Mouse (Mus musculus) hindbrain, embryonic 14.5 days (tissue): Measurements from ENCODE around the gene Batf. TPM values are rescaled to one million over a fixed set of nuclear protein-coding genes. Genes with fewer than 3 reads are reported as not detected.
"Not testable (repeated sequence)": the region's sequence is repeated elsewhere in the genome, so short reads cannot be mapped to it uniquely, and the experiment has no call there.

ENCODE experiments used
- ATAC-seq: fragments of 200-750 bp; cut with Nextera tagmentation; 2 replicates; pipeline ENCODE4 v1.8.0; 2017; ENCODE audit warnings: moderate number of reproducible peaks, mild to moderate bottlenecking, moderate TSS enrichment, moderate library complexity; ENCODE audit not compliant: low FRiP score
- DNase-seq: peaks from one replicate; pipeline ENCODE4 v3.0.0-alpha.2; 2015; ENCODE audit warnings: low spot score
- H3K27ac ChIP-seq: fragments of 300-500 bp; sonication (generic); 2 replicates; pipeline ENCODE4 v1.5.1; 2014; ENCODE audit warnings: mild to moderate bottlenecking, moderate library complexity
- H3K27me3 ChIP-seq: fragments of 300-500 bp; sonication (generic); 2 replicates; pipeline ENCODE4 v1.6.1; 2014; ENCODE audit warnings: mild to moderate bottlenecking, low read length, mixed read lengths; ENCODE audit not compliant: control insufficient read depth, insufficient read depth
- H3K36me3 ChIP-seq: fragments of 300-500 bp; sonication (generic); replicated peaks from 2 replicates; pipeline ENCODE4 v1.6.1; 2014; ENCODE audit not compliant: control insufficient read depth, insufficient read depth
- H3K4me1 ChIP-seq: fragments of 300-500 bp; sonication (generic); replicated peaks from 2 replicates; pipeline ENCODE4 v1.6.1; 2014; ENCODE audit warnings: antibody characterized with exemption, low read length, mixed read lengths; ENCODE audit not compliant: control insufficient read depth, insufficient read depth
- H3K4me2 ChIP-seq: fragments of 300-500 bp; sonication (generic); replicated peaks from 2 replicates; pipeline ENCODE4 v1.6.1; 2014; ENCODE audit warnings: mild to moderate bottlenecking, moderate library complexity
- H3K4me3 ChIP-seq: fragments of 300-500 bp; sonication (generic); replicated peaks from 2 replicates; pipeline ENCODE4 v1.5.1; 2014; ENCODE audit warnings: mild to moderate bottlenecking, low read length
- H3K9ac ChIP-seq: fragments of 300-500 bp; sonication (generic); 2 replicates; pipeline ENCODE4 v1.6.1; 2014
- H3K9me3 ChIP-seq: fragments of 300-500 bp; sonication (generic); 2 replicates; pipeline ENCODE4 v1.6.1; 2016; ENCODE audit warnings: low read length; ENCODE audit not compliant: control insufficient read depth
- WGBS: fragments of 180-500 bp; shearing (Covaris S2); extraction: QIAGEN DNeasy Blood & Tissue Kit; methylation state at CpG from one replicate; pipeline ENCODE4 v1.1.7; 2014; 5-methylcytosine and 5-hydroxymethylcytosine counted together
- polyA plus RNA-seq: library from polyadenylated mRNA; unstranded; fragments of >200 nt; fragmentation: Nextera tagmentation; extraction: Ambion mirVana; gene quantifications from 2 replicates; pipeline ENCODE4 v1.2.1, GENCODE M21; 2014

Gene Batf
- polyA plus RNA-seq, 1 experiment from 2014 or later = 1.1 TPM

- Histone ChIP-seq H3K9me3 (no peaks in the 10 kb centered on the region), H3K27me3 (no peaks in the 10 kb centered on the region), H3K4me2 (no peak overlapping the region), H3K36me3 (no peaks in the 10 kb centered on the region), H3K27ac (no peak overlapping the region), H3K9ac (no peak overlapping the region), H3K4me1 (no peaks in the 10 kb centered on the region), H3K4me3 (no peak overlapping the region)
- DNase-seq (no peak), ATAC-seq (no peak)
- 47% methylated on average over 10 of the region's 10 CpGs for WGBS
Observed at GRCm38 (mm10) chr12:85647346-85647745, 39.1 kb upstream of the Batf start.

DNA sequence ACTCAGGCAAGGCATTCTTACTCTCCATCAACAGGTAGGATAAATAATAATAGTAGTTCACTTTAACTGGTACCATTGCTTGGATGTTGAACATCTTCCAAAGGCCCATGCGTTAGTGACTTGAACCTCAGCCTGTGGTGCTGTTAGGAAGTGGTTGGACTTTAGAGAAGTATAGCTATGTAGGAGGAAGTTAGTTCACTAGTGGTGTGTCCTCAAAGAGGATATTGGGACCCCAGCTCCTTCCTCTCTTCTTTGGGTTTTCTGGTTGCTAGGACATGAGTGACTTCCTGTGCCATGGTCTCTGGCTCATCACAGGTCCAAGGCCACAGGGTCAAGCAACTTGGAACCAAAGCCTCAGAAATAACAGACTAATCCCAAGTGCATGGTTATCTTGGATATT is 38.5 kb upstream of the Batf start:
- Histone ChIP-seq H3K4me1 (no peaks in the 10 kb centered on the region), H3K9me3 (no peaks in the 10 kb centered on the region), H3K27me3 (no peaks in the 10 kb centered on the region), H3K4me3 (no peak overlapping the region), H3K9ac (no peak overlapping the region), H3K36me3 (no peaks in the 10 kb centered on the region), H3K4me2 (no peak overlapping the region), H3K27ac (no peak overlapping the region)
- 96% methylated on average over 1 of the region's 1 CpGs for WGBS
- no peak for ATAC-seq
- DNase-seq = no peak

GRCm38 (mm10) chr12:85659319-85659718 is 27.1 kb upstream of the Batf start:
- Histone ChIP-seq H3K9me3 (no peaks in the 10 kb centered on the region), H3K4me3 (no peak overlapping the region), H3K36me3 (no peaks in the 10 kb centered on the region), H3K9ac (no peak overlapping the region), H3K4me2 (no peak overlapping the region), H3K27me3 (no peaks in the 10 kb centered on the region), H3K4me1 (0 out of 2 replicates have a peak, but pooled peaks cover 4% of the 10 kb centered on the region), H3K27ac (no peak overlapping the region)
- WGBS = 27% methylated on average over 2 of the region's 2 CpGs
- DNase-seq = no peak
- ATAC-seq = no peak

DNA sequence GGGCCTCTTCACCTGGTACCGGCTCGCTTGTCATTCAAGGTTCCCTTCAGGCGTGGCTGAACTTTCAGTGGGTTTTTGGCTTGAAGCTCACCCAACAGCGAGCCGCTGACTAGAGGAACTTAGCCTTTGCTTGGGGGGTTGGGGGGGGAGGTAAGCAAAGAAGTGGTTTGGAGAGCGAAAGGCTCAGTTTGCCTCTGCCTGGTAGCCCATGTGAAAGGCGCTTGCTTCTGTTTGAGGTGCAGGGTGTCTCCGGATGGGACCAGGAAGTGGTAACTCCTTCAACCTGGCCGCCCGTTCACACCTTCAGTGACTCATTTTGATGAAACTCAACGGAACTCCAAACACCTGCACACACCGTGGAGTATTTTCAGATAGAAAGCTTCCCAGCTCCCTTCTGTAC is 25.6 kb upstream of the Batf start:
- H3K4me2 ChIP-seq = no peak overlapping the region
- ATAC-seq (no peak), DNase-seq (no peak)
- WGBS = 93% methylated on average over 12 of the region's 12 CpGs
- 0 out of 2 replicates have a peak, but pooled peaks cover 4% of the 10 kb centered on the region for H3K4me1 ChIP-seq
- H3K9me3 ChIP-seq = no peaks in the 10 kb centered on the region
- H3K9ac ChIP-seq = no peak overlapping the region
- H3K27me3 ChIP-seq = no peaks in the 10 kb centered on the region
- no peak overlapping the region for H3K27ac ChIP-seq
- no peaks in the 10 kb centered on the region for H3K36me3 ChIP-seq
- no peak overlapping the region for H3K4me3 ChIP-seq

- H3K27me3 ChIP-seq, H3K9me3 ChIP-seq, H3K4me3 ChIP-seq, ATAC-seq, H3K36me3 ChIP-seq, DNase-seq, H3K4me2 ChIP-seq, H3K27ac ChIP-seq, H3K9ac ChIP-seq, H3K4me1 ChIP-seq: not testable (repeated sequence)
- 88% methylated on average over 8 of the region's 8 CpGs for WGBS
Observed at GRCm38 (mm10) chr12:85662232-85662631, 24.2 kb upstream of the Batf start.

GRCm38 (mm10) chr12:85662896-85663295 is 23.6 kb upstream of the Batf start:
- H3K27ac ChIP-seq = no peak overlapping the region
- H3K4me2 ChIP-seq = no peak overlapping the region
- no peaks in the 10 kb centered on the region for H3K27me3 ChIP-seq
- H3K9me3 ChIP-seq = no peaks in the 10 kb centered on the region
- peak; percentile 78; the same call in 1 of the 2 replicates for ATAC-seq
- DNase-seq = peak; percentile 92
- H3K4me1 ChIP-seq = 0 out of 2 replicates have a peak, but pooled peaks cover 4% of the 10 kb centered on the region
- 17% methylated on average over 9 of the region's 9 CpGs for WGBS
- no peaks in the 10 kb centered on the region for H3K36me3 ChIP-seq
- H3K4me3 ChIP-seq = no peak overlapping the region
- no peak overlapping the region for H3K9ac ChIP-seq

GRCm38 (mm10) chr12:85666112-85666511 is 20.4 kb upstream of the Batf start:
- DNase-seq = no peak
- no peak for ATAC-seq
- H3K27ac ChIP-seq = no peak overlapping the region
- no peak overlapping the region for H3K4me3 ChIP-seq
- H3K9ac ChIP-seq = no peak overlapping the region
- H3K4me2 ChIP-seq = no peak overlapping the region
- no peaks in the 10 kb centered on the region for H3K4me1 ChIP-seq
- no peaks in the 10 kb centered on the region for H3K9me3 ChIP-seq
- H3K27me3 ChIP-seq = no peaks in the 10 kb centered on the region
- no peaks in the 10 kb centered on the region for H3K36me3 ChIP-seq
- WGBS = 90% methylated on average over 8 of the region's 8 CpGs

DNA sequence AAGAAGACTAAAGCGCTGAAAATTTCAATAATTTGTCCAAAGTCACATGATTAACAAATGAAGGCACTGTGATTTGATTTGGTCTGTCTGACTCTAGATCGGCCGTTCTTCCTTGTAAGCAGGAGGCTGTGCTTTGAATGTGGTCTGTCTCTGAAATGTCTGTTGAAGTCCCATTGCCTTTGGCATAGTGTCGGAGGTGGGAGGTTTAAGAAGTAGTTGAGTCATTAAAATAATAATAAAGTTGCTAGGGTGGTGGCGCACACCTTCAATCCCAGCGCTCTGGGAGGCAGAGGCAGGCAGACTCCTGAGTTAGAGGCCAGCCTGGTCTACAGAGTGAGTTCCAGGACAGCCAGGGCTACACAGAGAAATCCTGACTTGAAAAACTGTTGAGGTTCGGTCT is 19.4 kb upstream of the Batf start:
- 92% methylated on average over 7 of the region's 7 CpGs for WGBS

GRCm38 (mm10) chr12:85668696-85669095 is 17.8 kb upstream of the Batf start:
- H3K9ac ChIP-seq = no peak overlapping the region
- no peak overlapping the region for H3K27ac ChIP-seq

More for the DNA sequence above, 19.4 kb upstream of the Batf start:
- Histone ChIP-seq H3K4me2 (no peak overlapping the region), H3K4me3 (no peak overlapping the region), H3K36me3 (no peaks in the 10 kb centered on the region), H3K27me3 (no peaks in the 10 kb centered on the region), H3K9me3 (no peaks in the 10 kb centered on the region), H3K27ac (no peak overlapping the region), H3K4me1 (no peaks in the 10 kb centered on the region), H3K9ac (no peak overlapping the region)
- no peak for ATAC-seq
- DNase-seq = no peak

DNA sequence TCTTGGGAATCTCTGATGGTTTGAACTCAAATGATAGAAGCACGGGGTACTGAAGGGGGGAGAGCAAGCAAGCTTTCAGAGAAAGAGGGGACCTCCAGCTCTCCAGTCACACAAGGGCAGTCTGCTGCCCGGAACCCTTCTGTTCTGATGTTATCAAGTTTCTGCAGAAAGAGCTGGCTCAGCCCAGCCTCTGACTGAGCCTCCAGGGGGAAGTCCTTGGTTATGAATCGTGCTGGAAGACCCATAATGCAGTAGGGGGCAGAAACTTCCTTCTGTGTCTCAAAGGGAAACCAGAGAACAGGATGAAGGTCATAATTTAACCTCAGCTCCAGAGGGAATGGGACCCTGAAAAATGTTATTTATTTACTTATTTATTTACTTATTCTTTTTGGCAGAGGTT is 16.4 kb upstream of the Batf start:
- no peaks in the 10 kb centered on the region for H3K36me3 ChIP-seq
- H3K4me1 ChIP-seq = no peaks in the 10 kb centered on the region
- no peak overlapping the region for H3K27ac ChIP-seq
- 72% methylated on average over 3 of the region's 3 CpGs for WGBS
- ATAC-seq = no peak
- H3K27me3 ChIP-seq = no peaks in the 10 kb centered on the region
- no peaks in the 10 kb centered on the region for H3K9me3 ChIP-seq
- no peak for DNase-seq
- H3K4me2 ChIP-seq = no peak overlapping the region
- H3K9ac ChIP-seq = no peak overlapping the region
- no peak overlapping the region for H3K4me3 ChIP-seq

More at GRCm38 (mm10) chr12:85668696-85669095, 17.8 kb upstream of the Batf start:
- no peak overlapping the region for H3K4me3 ChIP-seq
- no peaks in the 10 kb centered on the region for H3K36me3 ChIP-seq
- WGBS = 52% methylated on average over 3 of the region's 3 CpGs
- H3K9me3 ChIP-seq = no peaks in the 10 kb centered on the region
- DNase-seq (peak; percentile 40), ATAC-seq (no peak)
- H3K27me3 ChIP-seq = no peaks in the 10 kb centered on the region
- no peak overlapping the region for H3K4me2 ChIP-seq
- no peaks in the 10 kb centered on the region for H3K4me1 ChIP-seq
